Comparison of ENCODE assay signal across 36 mouse cellular contexts in the genomic region with DNA sequence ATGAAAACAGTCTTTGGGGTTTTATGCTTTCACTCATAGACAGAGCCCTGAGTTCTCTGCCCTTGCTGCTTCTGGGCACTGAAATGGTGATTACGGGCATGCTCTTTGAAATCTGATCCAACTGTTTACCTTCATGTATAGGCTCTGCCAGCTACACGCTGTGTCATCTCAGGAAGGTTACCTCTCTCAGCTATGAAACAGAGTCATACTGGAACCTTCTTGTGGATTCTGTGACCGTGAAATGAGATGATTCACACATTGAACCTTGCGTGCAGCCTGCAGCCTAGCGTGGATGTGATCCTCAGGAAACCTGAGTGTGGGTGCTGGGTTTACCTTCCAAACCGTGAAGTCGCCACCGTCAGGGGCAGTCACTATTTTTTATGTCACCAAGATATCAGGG.
"Had no signal": no experiment of that assay in that cellular context is flagged by ENCODE, and none has a peak within 500 bp of the region (broad histone marks: within the 10 kb centered on the region; RNA-seq: fewer than 3 reads in every experiment).

No protein-coding gene starts in this region.

- H3K9me3 ChIP-seq: heart, embryonic 10.5 days; heart, embryonic 12.5 days; heart, embryonic 13.5 days; heart, embryonic 15.5 days; hindbrain, embryonic 10.5 days; hindbrain, embryonic 12.5 days; hindbrain, embryonic 13.5 days; hindbrain, embryonic 15.5 days; intestine, embryonic 15.5 days; kidney, embryonic 15.5 days had no signal

- DNase-seq: heart, postnatal 10 days; heart, postnatal 14 days; heart, postnatal 36 days; heart, postnatal 4 days; kidney, adult 11 months; kidney, adult 18-20 months; kidney, adult 2 months; kidney, adult 8-10 months; kidney, adult 9 months; kidney, postnatal 10 days; kidney, postnatal 14 days; kidney, postnatal 25 days; kidney, postnatal 36 days; kidney, postnatal 4 days; layer of hippocampus, adult 9-11 months; layer of hippocampus, postnatal 36 days had no signal

- ATAC-seq: hindbrain, embryonic 16.5 days; hindbrain, postnatal 0 days; inflammation-experienced regulatory T-cells, adult 6 months; intestine, embryonic 15.5 days; intestine, embryonic 16.5 days; intestine, postnatal 0 days had no signal

- H3K4me2 ChIP-seq: heart, embryonic 11.5 days; heart, embryonic 12.5 days; heart, embryonic 13.5 days; heart, embryonic 15.5 days; hindbrain, embryonic 12.5 days; hindbrain, embryonic 13.5 days; hindbrain, embryonic 14.5 days; hindbrain, embryonic 15.5 days; intestine, embryonic 15.5 days; kidney, embryonic 15.5 days had no signal

- H3K36me3 ChIP-seq: heart, embryonic 10.5 days; heart, embryonic 12.5 days; heart, embryonic 13.5 days; heart, embryonic 15.5 days; hindbrain, embryonic 10.5 days; hindbrain, embryonic 12.5 days; hindbrain, embryonic 13.5 days; hindbrain, embryonic 15.5 days; intestine, embryonic 15.5 days; kidney, embryonic 15.5 days had no signal

- H3K4me3 ChIP-seq: heart, embryonic 10.5 days; heart, embryonic 12.5 days; heart, embryonic 13.5 days; heart, embryonic 15.5 days; hindbrain, embryonic 10.5 days; hindbrain, embryonic 12.5 days; hindbrain, embryonic 13.5 days; hindbrain, embryonic 15.5 days; intestine, embryonic 15.5 days; kidney, embryonic 15.5 days; layer of hippocampus, adult 2 months; left cerebral cortex, adult 2 months had no signal

- H3K9ac ChIP-seq: heart, embryonic 12.5 days; heart, embryonic 13.5 days; heart, embryonic 15.5 days; hindbrain, embryonic 12.5 days; hindbrain, embryonic 13.5 days; hindbrain, embryonic 14.5 days; hindbrain, embryonic 15.5 days; intestine, embryonic 15.5 days; kidney, embryonic 15.5 days had no signal

- H3K27me3 ChIP-seq: hindbrain, embryonic 12.5 days; hindbrain, embryonic 13.5 days; hindbrain, embryonic 15.5 days; intestine, embryonic 15.5 days had no signal

- H3K27ac ChIP-seq: heart, embryonic 10.5 days; heart, embryonic 13.5 days; heart, embryonic 15.5 days; hindbrain, embryonic 10.5 days; hindbrain, embryonic 12.5 days; hindbrain, embryonic 13.5 days; hindbrain, embryonic 14.5 days; hindbrain, embryonic 15.5 days; hindbrain, postnatal 0 days; intestine, embryonic 15.5 days; kidney, embryonic 15.5 days; kidney, postnatal 0 days; layer of hippocampus, adult 2 months; left cerebral cortex, adult 2 months had no signal
